21 mouse cellular contexts compared by ENCODE assay signal in the genomic region with DNA sequence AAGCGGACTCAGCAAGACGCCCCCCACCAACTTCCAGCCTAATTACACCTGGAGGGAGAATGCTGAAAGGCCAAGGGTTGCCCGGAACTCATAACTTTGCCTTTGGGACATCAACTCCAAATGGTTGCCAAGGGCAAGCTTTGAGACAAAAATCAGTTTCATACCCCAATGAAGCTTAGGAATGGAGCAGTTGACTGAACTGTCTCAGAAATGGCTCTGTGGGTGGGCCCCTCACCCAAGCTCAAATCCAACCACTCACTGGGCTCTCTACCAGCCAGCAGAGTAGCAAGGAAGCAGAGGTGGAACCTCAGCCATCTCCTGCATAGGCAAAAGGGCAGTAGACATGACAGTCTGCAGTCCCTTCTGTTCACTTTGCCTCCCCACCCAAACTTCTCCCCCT. TPM values are rescaled to one million over a fixed set of nuclear protein-coding genes. Genes with fewer than 3 reads are reported as not detected.
A peak's percentile ranks its signal among the peaks of the same experiment; 100 is the strongest.
DNase-seq lines count a peak whose midpoint lies in the region; ATAC-seq lines count a peak whose summit lies in the region.
"Had no signal": no experiment of that assay in that cellular context is flagged by ENCODE, and none has a peak within 500 bp of the region (broad histone marks: within the 10 kb centered on the region; RNA-seq: fewer than 3 reads in every experiment).

No protein-coding gene starts in this region.

- DNase-seq in kidney, postnatal 10 days = no peak
- DNase-seq in Muller cell, postnatal 12 days (ENCODE audit: inconsistent ontology term) = peak; percentile 66
- DNase-seq in adrenal gland, postnatal 14 days = no peak
- DNase-seq: adrenal gland, postnatal 25 days; cerebellum, adult 11-12 months; cerebellum, postnatal 25 days; gastrocnemius, postnatal 14 days; kidney, postnatal 14 days; lung, embryonic 14.5 days; right cerebral cortex, adult 18-20 months; thymus, adult 2 months had no signal

- peak overlapping the region; percentile 82 for H3K4me3 ChIP-seq in erythroblast, embryonic 14.5 days (replicated peaks)
- H3K4me3 ChIP-seq in kidney, embryonic 15.5 days (replicated peaks) = 0 out of 2 replicates have a peak overlapping the region, but pooled peaks have one; percentile 3
- H3K4me3 ChIP-seq in liver, embryonic 12.5 days = peak overlapping the region; percentile 84
- no peak overlapping the region for H3K4me3 ChIP-seq in forebrain, embryonic 15.5 days
- H3K4me3 ChIP-seq: forebrain, embryonic 12.5 days; midbrain, embryonic 13.5 days; neural tube, embryonic 13.5 days had no signal

- H3K27ac ChIP-seq in kidney, embryonic 15.5 days = 0 out of 2 replicates have a peak overlapping the region, but pooled peaks have one; percentile 32
- peak overlapping the region; percentile 99 for H3K27ac ChIP-seq in liver, embryonic 12.5 days
- no peak overlapping the region for H3K27ac ChIP-seq in forebrain, embryonic 15.5 days (replicated peaks)
- H3K27ac ChIP-seq: forebrain, embryonic 12.5 days; hindbrain, embryonic 14.5 days; midbrain, embryonic 13.5 days; neural tube, embryonic 13.5 days had no signal

- 0 out of 2 replicates have a peak overlapping the region, but pooled peaks have one; percentile 65 for H3K4me2 ChIP-seq in kidney, embryonic 15.5 days
- peak overlapping the region; percentile 78 for H3K4me2 ChIP-seq in liver, embryonic 12.5 days
- H3K4me2 ChIP-seq in forebrain, embryonic 15.5 days (replicated peaks) = no peak overlapping the region
- H3K4me2 ChIP-seq: forebrain, embryonic 12.5 days; hindbrain, embryonic 14.5 days; midbrain, embryonic 13.5 days; neural tube, embryonic 13.5 days had no signal

- no peak for ATAC-seq in erythroblast, adult 5-6 weeks (replicated peaks; ENCODE audit: low FRiP score, poor library complexity, severe bottlenecking)
- ATAC-seq in kidney, embryonic 15.5 days (replicated peaks; ENCODE audit: low FRiP score) = no peak
- no peak for ATAC-seq in liver, embryonic 12.5 days
- no peak for ATAC-seq in forebrain, embryonic 15.5 days (replicated peaks)
- ATAC-seq: intestine, postnatal 0 days; midbrain, embryonic 13.5 days had no signal

- H3K36me3 ChIP-seq in erythroblast, embryonic 14.5 days (ENCODE audit: control insufficient read depth) = peaks cover 77% of the 10 kb centered on the region
- peaks cover 37% of the 10 kb centered on the region for H3K36me3 ChIP-seq in kidney, embryonic 15.5 days
- H3K36me3 ChIP-seq in liver, embryonic 12.5 days = peaks cover 54% of the 10 kb centered on the region
- H3K36me3 ChIP-seq in forebrain, embryonic 15.5 days = no peaks in the 10 kb centered on the region
- H3K36me3 ChIP-seq: forebrain, embryonic 12.5 days; midbrain, embryonic 13.5 days; neural tube, embryonic 13.5 days had no signal

- H3K9ac ChIP-seq in kidney, embryonic 15.5 days = no peak overlapping the region
- peak overlapping the region; percentile 98 for H3K9ac ChIP-seq in liver, embryonic 12.5 days
- H3K9ac ChIP-seq in forebrain, embryonic 15.5 days (replicated peaks) = no peak overlapping the region
- H3K9ac ChIP-seq: forebrain, embryonic 12.5 days; hindbrain, embryonic 14.5 days; lung, embryonic 14.5 days; midbrain, embryonic 13.5 days; neural tube, embryonic 13.5 days had no signal

- 68% methylated on average over 3 of the region's 3 CpGs for WGBS in kidney, embryonic 15.5 days
- 82% methylated on average over 3 of the region's 3 CpGs for WGBS in liver, embryonic 12.5 days (ENCODE audit: insufficient replicate concordance)
- WGBS in forebrain, embryonic 15.5 days = 75% methylated on average over 3 of the region's 3 CpGs

- no peaks in the 10 kb centered on the region for H3K9me3 ChIP-seq in erythroblast, embryonic 14.5 days (ENCODE audit: control insufficient read depth, low read length)
- H3K9me3 ChIP-seq in kidney, embryonic 15.5 days (replicated peaks) = no peaks in the 10 kb centered on the region
- no peaks in the 10 kb centered on the region for H3K9me3 ChIP-seq in liver, embryonic 12.5 days (replicated peaks)
- no peaks in the 10 kb centered on the region for H3K9me3 ChIP-seq in forebrain, embryonic 15.5 days
- H3K9me3 ChIP-seq: forebrain, embryonic 12.5 days; midbrain, embryonic 13.5 days; neural tube, embryonic 13.5 days had no signal

- H3K27me3 ChIP-seq in erythroblast, embryonic 14.5 days (ENCODE audit: control insufficient read depth) = no peaks in the 10 kb centered on the region
- H3K27me3 ChIP-seq in kidney, embryonic 15.5 days = no peaks in the 10 kb centered on the region
- H3K27me3 ChIP-seq in liver, embryonic 12.5 days (replicated peaks) = no peaks in the 10 kb centered on the region
- H3K27me3 ChIP-seq in forebrain, embryonic 15.5 days = no peaks in the 10 kb centered on the region

- H3K4me1 ChIP-seq in erythroblast, embryonic 14.5 days (ENCODE audit: control insufficient read depth) = peaks cover 79% of the 10 kb centered on the region
- H3K4me1 ChIP-seq in kidney, embryonic 15.5 days = peaks cover 43% of the 10 kb centered on the region
- peaks cover 77% of the 10 kb centered on the region for H3K4me1 ChIP-seq in liver, embryonic 12.5 days
- peaks cover 13% of the 10 kb centered on the region for H3K4me1 ChIP-seq in forebrain, embryonic 15.5 days

RNA-seq across cellular contexts. Expression of gene Vamp8, which starts 2.7 kb away (rescaled TPM):
- 22.8 and 33.5 TPM in 2 replicates for polyA plus RNA-seq in erythroblast, embryonic 14.5 days (2012)
- 68.5 and 70.1 TPM in 2 replicates for total RNA-seq in erythroblast, adult 5-6 weeks (2015; ENCODE audit: low replicate concordance)
- total RNA-seq in erythroblast, adult 5-6 weeks (2017; ENCODE audit: low replicate concordance) = 91.4 and 102 TPM in 2 replicates
- 146 and 150 TPM in 2 replicates for polyA plus RNA-seq in kidney, embryonic 15.5 days (2015; fragmentation: Nextera tagmentation; extraction: Ambion mirVana)
- polyA plus RNA-seq in liver, embryonic 12.5 days (2016; fragmentation: Nextera tagmentation; extraction: Ambion mirVana) = 220 and 223 TPM in 2 replicates
- total RNA-seq in adrenal gland, postnatal 14 days (2021) = 104 and 113 TPM in 2 replicates
- 14.5 and 15.0 TPM in 2 replicates for polyA plus RNA-seq in forebrain, embryonic 15.5 days (2015; fragmentation: Nextera tagmentation; extraction: Ambion mirVana)

RNA-seq across cellular contexts. Expression of gene Vamp5, which starts 7.5 kb away (rescaled TPM):
- 6.0 and 6.1 TPM in 2 replicates for polyA plus RNA-seq in erythroblast, embryonic 14.5 days (2012)
- total RNA-seq in erythroblast, adult 5-6 weeks (2015; ENCODE audit: low replicate concordance) = 55.7 and 57.1 TPM in 2 replicates
- 9.5 and 21.2 TPM in 2 replicates for total RNA-seq in erythroblast, adult 5-6 weeks (2017; ENCODE audit: low replicate concordance)
- 35.0 and 40.7 TPM in 2 replicates for polyA plus RNA-seq in kidney, embryonic 15.5 days (2015; fragmentation: Nextera tagmentation; extraction: Ambion mirVana)
- 105 and 109 TPM in 2 replicates for polyA plus RNA-seq in liver, embryonic 12.5 days (2016; fragmentation: Nextera tagmentation; extraction: Ambion mirVana)
- 33.9 and 40.5 TPM in 2 replicates for total RNA-seq in adrenal gland, postnatal 14 days (2021)
- 8.9 and 9.4 TPM in 2 replicates for polyA plus RNA-seq in forebrain, embryonic 15.5 days (2015; fragmentation: Nextera tagmentation; extraction: Ambion mirVana)

RNA-seq across cellular contexts. Expression of gene Rnf181, which starts 21.1 kb away (rescaled TPM):
- 14.4 and 15.6 TPM in 2 replicates for polyA plus RNA-seq in erythroblast, embryonic 14.5 days (2012)
- total RNA-seq in erythroblast, adult 5-6 weeks (2015; ENCODE audit: low replicate concordance) = 37.1 and 51.6 TPM in 2 replicates
- total RNA-seq in erythroblast, adult 5-6 weeks (2017; ENCODE audit: low replicate concordance) = 44.0 and 47.3 TPM in 2 replicates
- 116 and 130 TPM in 2 replicates for polyA plus RNA-seq in kidney, embryonic 15.5 days (2015; fragmentation: Nextera tagmentation; extraction: Ambion mirVana)
- 80.0 and 83.0 TPM in 2 replicates for polyA plus RNA-seq in liver, embryonic 12.5 days (2016; fragmentation: Nextera tagmentation; extraction: Ambion mirVana)
- 204 and 217 TPM in 2 replicates for total RNA-seq in adrenal gland, postnatal 14 days (2021)
- 126 and 130 TPM in 2 replicates for polyA plus RNA-seq in forebrain, embryonic 15.5 days (2015; fragmentation: Nextera tagmentation; extraction: Ambion mirVana)

RNA-seq across cellular contexts. Expression of gene Ggcx, which starts 26.3 kb away (rescaled TPM):
- 0.08 and 0.09 TPM in 2 replicates for polyA plus RNA-seq in erythroblast, embryonic 14.5 days (2012)
- 1.3 and 5.0 TPM in 2 replicates for total RNA-seq in erythroblast, adult 5-6 weeks (2015; ENCODE audit: low replicate concordance)
- 0.85 and 2.1 TPM in 2 replicates for total RNA-seq in erythroblast, adult 5-6 weeks (2017; ENCODE audit: low replicate concordance)
- polyA plus RNA-seq in kidney, embryonic 15.5 days (2015; fragmentation: Nextera tagmentation; extraction: Ambion mirVana) = 32.5 and 36.0 TPM in 2 replicates
- 21.8 and 23.0 TPM in 2 replicates for polyA plus RNA-seq in liver, embryonic 12.5 days (2016; fragmentation: Nextera tagmentation; extraction: Ambion mirVana)
- 38.0 and 50.4 TPM in 2 replicates for total RNA-seq in adrenal gland, postnatal 14 days (2021)
- 14.0 and 16.5 TPM in 2 replicates for polyA plus RNA-seq in forebrain, embryonic 15.5 days (2015; fragmentation: Nextera tagmentation; extraction: Ambion mirVana)

RNA-seq across cellular contexts. Expression of gene Tmem150a, which starts 32.6 kb away (rescaled TPM):
- polyA plus RNA-seq in erythroblast, embryonic 14.5 days (2012) = 0.32 and 0.44 TPM in 2 replicates
- 1.5 TPM in 1 of 2 replicates, not detected in the other for total RNA-seq in erythroblast, adult 5-6 weeks (2015; ENCODE audit: low replicate concordance)
- 1.4 TPM in 1 of 2 replicates, not detected in the other for total RNA-seq in erythroblast, adult 5-6 weeks (2017; ENCODE audit: low replicate concordance)
- 24.0 and 26.7 TPM in 2 replicates for polyA plus RNA-seq in kidney, embryonic 15.5 days (2015; fragmentation: Nextera tagmentation; extraction: Ambion mirVana)
- polyA plus RNA-seq in liver, embryonic 12.5 days (2016; fragmentation: Nextera tagmentation; extraction: Ambion mirVana) = 32.2 and 33.1 TPM in 2 replicates
- total RNA-seq in adrenal gland, postnatal 14 days (2021) = 20.2 and 36.5 TPM in 2 replicates
- polyA plus RNA-seq in forebrain, embryonic 15.5 days (2015; fragmentation: Nextera tagmentation; extraction: Ambion mirVana) = 15.2 and 15.6 TPM in 2 replicates
